Mouse (Mus musculus): Measurements from ENCODE around the gene Efna1. TPM values are rescaled to one million over a fixed set of nuclear protein-coding genes. Genes with fewer than 3 reads are reported as not detected.

The Efna1 gene
- polyA plus RNA-seq, 1 experiment = 13.9 TPM

DNA sequence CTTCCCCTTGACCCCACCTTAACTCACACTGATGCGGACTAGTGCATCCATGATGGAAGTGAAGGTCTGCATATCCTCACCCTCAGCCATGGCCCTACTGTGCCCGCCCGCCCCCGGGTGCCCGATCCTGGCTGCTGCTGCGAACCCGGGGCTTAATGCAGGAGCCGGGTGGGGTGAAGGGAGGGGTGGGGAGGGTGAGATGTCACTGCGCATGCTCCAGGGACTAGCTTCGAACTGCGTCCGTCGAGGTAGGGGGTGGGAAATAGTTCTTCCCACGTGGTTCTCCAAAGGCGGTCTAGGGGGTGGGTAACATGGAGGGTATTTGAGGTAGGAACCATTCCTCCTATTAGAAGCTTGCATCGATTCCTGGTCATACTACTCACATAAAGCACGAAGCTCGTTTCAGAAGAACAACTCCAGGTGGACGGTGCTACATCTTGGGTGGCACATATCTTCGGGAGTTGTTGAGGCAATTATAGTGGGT is 35.2 kb downstream of the Efna1 start, which contains the start of gene Krtcap2:
Gene Krtcap2 (plus strand): TSS at position 279 of the 484 bp plus-strand sequence.
- H3K36me3 ChIP-seq (ENCODE audit: control insufficient read depth, insufficient read depth) = peaks cover 9% of the 10 kb centered on the region
- H3K27me3 ChIP-seq (ENCODE audit: control insufficient read depth, insufficient read depth, insufficient read length) = no peaks in the 10 kb centered on the region
- TF ChIP-seq USF1 (IDR thresholded peaks at IDR 0.05; ENCODE audit: low read depth) (peak; percentile 40), MYOD1 (IDR thresholded peaks at IDR 0.05; ENCODE audit: control insufficient read depth, insufficient read length, low read depth) (no peak), MAX (IDR thresholded peaks at IDR 0.05) (peak; percentile 79), MYOG (IDR thresholded peaks at IDR 0.05; ENCODE audit: control insufficient read depth, extremely low read depth, insufficient read length) (no peak)
- peaks cover 27% of the 10 kb centered on the region for H3K79me2 ChIP-seq (ENCODE audit: control insufficient read depth, insufficient read depth)
- H3K79me3 ChIP-seq (ENCODE audit: low read depth) = peaks cover 8% of the 10 kb centered on the region
- H3ac ChIP-seq (ENCODE audit: control insufficient read depth, insufficient read length, low read depth) = peak within 1 kb of the TSS; percentile 83
- peak within 1 kb of the TSS; percentile 61 for H3K4me3 ChIP-seq (ENCODE audit: insufficient read depth, poor library complexity, severe bottlenecking)

DNA sequence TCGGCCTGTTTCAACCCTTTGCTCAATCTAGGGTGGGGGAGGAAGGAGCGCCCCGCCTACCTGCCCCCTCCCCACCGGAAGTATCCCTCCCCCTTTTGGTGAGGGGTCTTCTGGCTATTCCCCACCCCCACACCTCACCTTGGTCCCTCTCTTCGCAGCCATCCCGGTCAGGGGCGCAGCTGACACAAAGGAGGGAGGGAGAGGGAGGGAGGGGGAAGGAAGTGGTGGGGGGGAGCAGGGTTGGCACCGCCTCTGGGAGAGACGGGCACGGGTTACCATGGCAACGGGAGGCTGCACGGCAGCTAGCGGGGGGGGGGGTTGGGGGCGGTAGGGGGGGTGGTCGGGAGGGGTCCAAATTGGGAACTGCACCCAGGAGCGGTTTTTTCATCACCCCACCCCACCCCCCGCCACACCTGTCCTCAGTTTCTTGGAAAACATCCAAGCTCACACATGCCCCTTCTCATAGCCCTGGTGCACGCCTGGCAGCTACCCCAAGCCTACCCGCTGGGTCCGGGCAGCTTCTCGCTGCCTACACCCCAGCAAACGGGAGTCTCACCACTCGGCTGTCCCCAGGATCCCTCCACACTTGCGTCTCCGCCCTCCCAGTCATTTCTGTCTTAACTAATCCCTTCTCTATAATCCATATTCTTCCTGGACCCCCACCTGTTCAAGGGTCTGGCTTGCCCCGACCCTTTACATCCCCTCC is 35.8 kb downstream of the Efna1 start:
- peaks cover 27% of the 10 kb centered on the region for H3K79me2 ChIP-seq (ENCODE audit: control insufficient read depth, insufficient read depth)
- H3K27me3 ChIP-seq (ENCODE audit: control insufficient read depth, insufficient read depth, insufficient read length) = no peaks in the 10 kb centered on the region
- peaks cover 9% of the 10 kb centered on the region for H3K36me3 ChIP-seq (ENCODE audit: control insufficient read depth, insufficient read depth)
- peak overlapping the region; percentile 55 for H3ac ChIP-seq (ENCODE audit: control insufficient read depth, insufficient read length, low read depth)
- no peak for TF ChIP-seq FOSL1 (IDR thresholded peaks at IDR 0.05; ENCODE audit: insufficient read depth, low read length, poor library complexity, severe bottlenecking)
- peaks cover 8% of the 10 kb centered on the region for H3K79me3 ChIP-seq (ENCODE audit: low read depth)
- peak overlapping the region; percentile 36 for H3K4me3 ChIP-seq (ENCODE audit: insufficient read depth, poor library complexity, severe bottlenecking)

DNA sequence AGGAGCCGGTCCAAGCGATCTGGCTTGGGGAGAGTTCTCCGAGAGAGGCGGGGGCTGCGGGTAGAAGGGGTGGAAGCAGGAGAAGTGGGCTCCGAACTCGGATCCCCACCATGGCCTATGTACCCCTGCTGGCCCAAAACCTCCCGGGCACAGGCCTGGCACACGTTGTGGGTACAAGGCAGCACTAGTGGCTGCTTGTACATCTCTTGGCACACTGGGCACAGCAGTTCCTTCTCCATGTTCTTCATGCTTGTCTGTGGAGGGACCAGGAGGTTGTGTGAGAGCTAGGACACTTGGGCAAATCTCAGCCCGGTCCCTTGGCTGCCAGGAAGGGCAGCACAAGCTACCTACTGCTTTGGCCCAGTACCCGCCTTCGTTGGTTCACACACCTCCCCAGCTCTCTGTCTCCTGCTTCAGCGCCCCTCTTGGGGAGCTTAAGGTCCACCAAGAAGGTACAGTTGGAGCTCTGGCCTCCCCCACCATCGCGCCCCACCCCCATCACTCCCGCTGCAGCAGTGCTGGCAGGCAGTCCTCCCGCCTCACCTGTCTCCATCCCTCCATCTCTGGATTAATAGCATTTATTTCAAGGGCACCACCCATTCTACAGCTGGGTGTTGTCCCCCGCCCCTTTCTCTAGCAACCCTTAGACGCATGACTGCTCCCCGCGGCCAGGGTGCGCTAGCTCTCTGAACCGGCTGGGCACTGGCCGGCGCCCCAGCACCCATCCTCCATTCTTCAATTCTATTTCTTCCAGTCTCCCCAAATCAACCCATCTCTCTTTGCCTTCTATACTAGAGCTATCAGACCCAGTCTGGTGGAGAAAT is 36.6 kb downstream of the Efna1 start:
- peak overlapping the region; percentile 36 for H3K4me3 ChIP-seq (ENCODE audit: insufficient read depth, poor library complexity, severe bottlenecking)
- no peak for TF ChIP-seq CTCF (IDR thresholded peaks at IDR 0.05; ENCODE audit: control insufficient read depth, insufficient read depth, insufficient read length)
- TF ChIP-seq MYOD1 (IDR thresholded peaks at IDR 0.05; ENCODE audit: control insufficient read depth, insufficient read length, low read depth) = no peak
- TF ChIP-seq USF1 (IDR thresholded peaks at IDR 0.05; ENCODE audit: low read depth) = no peak

DNA sequence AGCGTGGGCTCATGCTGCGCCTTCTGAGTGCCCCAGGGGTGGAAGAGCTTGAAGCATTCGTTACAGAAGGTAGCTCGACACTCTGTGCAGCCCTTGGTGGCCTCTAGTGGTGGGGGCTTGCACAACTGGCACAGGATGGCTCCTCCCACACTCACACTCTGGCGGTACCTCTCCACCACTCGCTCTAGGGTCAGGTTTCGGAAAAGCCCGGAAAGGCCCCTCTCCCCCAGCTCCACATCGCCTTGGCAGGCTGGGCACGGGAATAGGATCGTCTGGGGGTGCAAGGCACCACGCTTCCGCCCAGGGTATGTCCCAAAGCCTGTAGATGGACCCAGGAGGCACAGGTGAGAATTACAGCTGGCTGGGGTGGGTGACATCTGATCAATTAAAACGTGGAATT is 37.3 kb downstream of the Efna1 start:
- peaks cover 9% of the 10 kb centered on the region for H3K36me3 ChIP-seq (ENCODE audit: control insufficient read depth, insufficient read depth)
- H3K79me2 ChIP-seq (ENCODE audit: control insufficient read depth, insufficient read depth) = peaks cover 24% of the 10 kb centered on the region
- H3ac ChIP-seq (ENCODE audit: control insufficient read depth, insufficient read length, low read depth) = peak overlapping the region; percentile 65
- H3K79me3 ChIP-seq (ENCODE audit: low read depth) = peaks cover 8% of the 10 kb centered on the region
- H3K4me3 ChIP-seq (ENCODE audit: insufficient read depth, poor library complexity, severe bottlenecking) = peak overlapping the region; percentile 14
- no peaks in the 10 kb centered on the region for H3K27me3 ChIP-seq (ENCODE audit: control insufficient read depth, insufficient read depth, insufficient read length)
- TF ChIP-seq USF1 (IDR thresholded peaks at IDR 0.05; ENCODE audit: low read depth) (no peak), MYOD1 (IDR thresholded peaks at IDR 0.05; ENCODE audit: control insufficient read depth, insufficient read length, low read depth) (no peak), CEBPB (IDR thresholded peaks at IDR 0.05; ENCODE audit: low read depth) (peak; percentile 8), CTCF (IDR thresholded peaks at IDR 0.05; ENCODE audit: control insufficient read depth, insufficient read depth, insufficient read length) (peak; percentile 23)

More for the DNA sequence above, 36.6 kb downstream of the Efna1 start:
- peaks cover 9% of the 10 kb centered on the region for H3K36me3 ChIP-seq (ENCODE audit: control insufficient read depth, insufficient read depth)
- no peaks in the 10 kb centered on the region for H3K27me3 ChIP-seq (ENCODE audit: control insufficient read depth, insufficient read depth, insufficient read length)
- H3K79me3 ChIP-seq (ENCODE audit: low read depth) = peaks cover 8% of the 10 kb centered on the region
- H3K79me2 ChIP-seq (ENCODE audit: control insufficient read depth, insufficient read depth) = peaks cover 27% of the 10 kb centered on the region
- peak overlapping the region; percentile 68 for H3ac ChIP-seq (ENCODE audit: control insufficient read depth, insufficient read length, low read depth)

DNA sequence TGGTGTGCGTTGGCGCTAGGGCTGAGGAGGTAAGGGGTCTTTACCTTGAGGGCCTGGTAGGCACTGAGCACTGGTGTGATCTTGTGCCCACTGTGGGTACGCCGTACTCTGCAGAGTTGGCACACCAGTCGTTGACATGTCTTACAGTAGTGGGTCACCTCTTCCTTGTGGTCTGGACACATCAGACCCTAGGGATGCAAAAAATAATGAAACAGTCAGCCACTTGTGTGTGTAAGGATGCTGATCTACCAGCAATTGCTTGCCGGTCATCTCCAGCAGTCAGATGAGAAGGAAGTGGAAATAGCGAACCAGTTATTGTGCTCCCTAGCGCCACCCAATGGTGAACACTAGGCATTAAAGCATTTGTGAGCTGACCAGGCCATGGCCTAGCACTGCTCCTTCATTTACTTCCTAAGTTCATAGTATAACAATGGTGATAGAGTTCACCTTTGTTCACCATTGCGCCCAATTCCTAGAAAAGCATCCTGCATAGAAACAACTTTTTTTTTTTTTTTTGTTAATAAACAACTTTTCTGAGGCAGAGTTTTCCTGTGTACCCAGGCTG is 38.5 kb downstream of the Efna1 start:
- no peaks in the 10 kb centered on the region for H3K27me3 ChIP-seq (ENCODE audit: control insufficient read depth, insufficient read depth, insufficient read length)
- H3K79me2 ChIP-seq (ENCODE audit: control insufficient read depth, insufficient read depth) = peaks cover 12% of the 10 kb centered on the region
- no peak overlapping the region for H3ac ChIP-seq (ENCODE audit: control insufficient read depth, insufficient read length, low read depth)
- peaks cover 8% of the 10 kb centered on the region for H3K79me3 ChIP-seq (ENCODE audit: low read depth)
- TF ChIP-seq CTCF (IDR thresholded peaks at IDR 0.05; ENCODE audit: control insufficient read depth, insufficient read depth, insufficient read length) (no peak), USF1 (IDR thresholded peaks at IDR 0.05; ENCODE audit: low read depth) (no peak), MYOD1 (IDR thresholded peaks at IDR 0.05; ENCODE audit: control insufficient read depth, insufficient read length, low read depth) (no peak), CEBPB (IDR thresholded peaks at IDR 0.05; ENCODE audit: low read depth) (no peak), FOSL1 (IDR thresholded peaks at IDR 0.05; ENCODE audit: insufficient read depth, low read length, poor library complexity, severe bottlenecking) (no peak), MAX (IDR thresholded peaks at IDR 0.05) (no peak), MYOG (IDR thresholded peaks at IDR 0.05; ENCODE audit: control insufficient read depth, extremely low read depth, insufficient read length) (no peak)
- no peak overlapping the region for H3K4me3 ChIP-seq (ENCODE audit: insufficient read depth, poor library complexity, severe bottlenecking)
- peaks cover 5% of the 10 kb centered on the region for H3K36me3 ChIP-seq (ENCODE audit: control insufficient read depth, insufficient read depth)
